Mouse (Mus musculus): Measurements from ENCODE around the gene Sbno2.

DNA sequence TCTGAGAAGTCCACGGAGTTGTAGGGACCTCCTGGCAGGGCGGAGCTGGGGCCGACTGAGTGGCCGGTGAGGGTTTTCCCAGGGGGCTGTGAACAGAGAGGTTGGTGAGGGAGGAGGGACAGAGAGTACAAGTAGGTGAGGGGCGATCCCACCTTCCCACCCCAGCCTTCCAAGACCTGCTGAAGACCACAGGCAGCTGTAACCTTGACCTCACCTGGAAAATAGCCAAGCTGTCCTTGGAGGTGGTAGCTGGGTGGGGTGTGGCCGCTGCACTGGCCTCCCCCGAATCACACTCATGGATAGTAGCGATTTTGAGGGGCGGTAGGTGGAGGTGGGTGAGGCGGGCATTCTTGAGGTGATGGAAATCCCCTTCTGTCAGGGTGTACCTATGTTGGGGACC lies 29.8 kb upstream of the Sbno2 start:
- TF ChIP-seq CTCF (conservative IDR thresholded peaks at IDR 0.05; ENCODE audit: insufficient read depth, insufficient read length, low read depth, low read length) (no peak), POLR2A (IDR thresholded peaks at IDR 0.05; ENCODE audit: low read depth, low read length) (no peak)

Measured in kidney, adult 2 months (tissue).